Mouse (Mus musculus): Measurements from ENCODE around the gene Rbbp6. TPM values are rescaled to one million over a fixed set of nuclear protein-coding genes. Genes with fewer than 3 reads are reported as not detected.

The Rbbp6 gene
- total RNA-seq, 2 experiments from 2014 or later: 61.3 to 89.0 TPM

- 0 out of 2 replicates have a peak, but pooled peaks have one; percentile 33 for ATAC-seq (replicated peaks; ENCODE audit: poor library complexity, severe bottlenecking)
These were observed 73.8 kb downstream of the Rbbp6 start for GRCm38 (mm10) chr7:123039302-123039701.

DNA sequence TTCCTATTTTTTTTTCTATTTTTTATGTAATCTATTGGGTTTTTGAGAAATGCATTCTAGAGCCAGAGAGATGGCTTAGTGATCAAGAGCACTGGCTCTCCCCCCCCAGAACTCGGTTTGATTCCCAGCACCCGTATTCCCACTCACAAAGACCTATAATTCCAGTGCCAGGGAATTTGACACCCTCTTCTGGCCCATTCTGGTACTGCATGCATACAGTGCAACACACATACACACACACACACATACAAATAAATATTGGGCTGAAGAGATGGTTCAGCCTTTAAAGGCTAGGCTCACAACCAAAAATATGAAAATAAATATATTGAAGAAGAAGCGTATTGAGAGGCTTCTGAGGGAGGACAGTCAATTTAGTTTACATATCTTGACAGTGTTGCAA is 79.7 kb downstream of the Rbbp6 start:
- no peak for ATAC-seq (replicated peaks; ENCODE audit: poor library complexity, severe bottlenecking)

DNA sequence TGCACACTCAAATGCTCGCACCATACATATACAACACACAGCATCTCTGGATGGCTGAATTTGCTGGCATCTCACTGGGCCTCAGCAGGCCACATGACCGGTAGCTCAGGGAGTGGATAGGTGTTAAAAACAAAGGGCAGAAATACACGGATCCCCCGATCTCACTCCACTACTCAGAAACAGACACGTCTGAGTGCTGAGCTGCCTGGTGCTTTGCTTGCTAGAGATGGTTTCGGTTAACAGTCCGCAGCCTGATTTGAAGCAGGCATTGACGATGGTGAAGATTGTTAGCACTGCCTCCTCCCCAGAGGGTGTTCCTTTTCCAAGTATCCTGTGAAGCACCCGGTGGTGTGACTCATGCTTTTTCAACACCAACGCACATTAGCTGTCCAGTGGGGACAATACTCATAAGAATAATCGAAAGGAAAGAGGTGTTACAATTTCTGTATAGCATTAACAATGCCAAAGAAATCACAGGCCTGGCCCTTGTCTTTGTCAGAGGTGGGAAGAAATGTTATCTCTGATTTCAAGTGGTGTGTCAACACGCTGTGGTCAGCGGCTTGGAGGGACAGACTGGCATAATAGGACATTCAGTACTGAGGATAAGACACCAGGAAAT is 81.1 kb downstream of the Rbbp6 start:
- no peak for ATAC-seq (replicated peaks; ENCODE audit: poor library complexity, severe bottlenecking)

Other genes starting within 250 kb of the Rbbp6 start
- gene Tnrc6a, start 158.2 kb downstream of the Rbbp6 start, total RNA-seq (2014; fragmentation: Nextera tagmentation): 26.8 and 33.8 TPM in 2 replicates
- gene Tnrc6a, start 158.2 kb downstream of the Rbbp6 start, total RNA-seq (2017): 24.9 and 31.8 TPM in 2 replicates
- gene Slc5a11, start 249.1 kb downstream of the Rbbp6 start, total RNA-seq (2014; fragmentation: Nextera tagmentation): 3.4 and 8.1 TPM in 2 replicates
- gene Slc5a11, start 249.1 kb downstream of the Rbbp6 start, total RNA-seq (2017): 1.0 and 21.1 TPM in 2 replicates

Measured in granulocyte monocyte progenitor cell, adult 5-6 weeks (primary cell).